Mouse (Mus musculus) limb, embryonic 14.5 days (tissue): ENCODE measurements around the gene Fmn2. TPM values are rescaled to one million over a fixed set of nuclear protein-coding genes. Genes with fewer than 3 reads are reported as not detected.
A peak's percentile ranks its signal among the peaks of the same experiment; 100 is the strongest.

Source experiments
- ATAC-seq: fragments of 200-750 bp; cut with Nextera tagmentation; 2 replicates; pipeline ENCODE4 v1.8.0; 2017; ENCODE audit warnings: low read depth, moderate number of reproducible peaks, moderate TSS enrichment; ENCODE audit not compliant: low FRiP score
- DNase-seq: peaks from one replicate; pipeline ENCODE4 v3.0.0-alpha.2; 2015; ENCODE audit warnings: low spot score
- H3K27ac ChIP-seq: fragments of 300-500 bp; sonication (generic); replicated peaks from 2 replicates; pipeline ENCODE4 v1.5.1; 2014; ENCODE audit warnings: low read depth, mild to moderate bottlenecking, low read length, moderate library complexity, mixed read lengths
- H3K27me3 ChIP-seq: fragments of 300-500 bp; sonication (generic); 2 replicates; pipeline ENCODE4 v1.6.1; 2014; ENCODE audit warnings: low read length, mixed read lengths; ENCODE audit not compliant: control insufficient read depth, insufficient read depth
- H3K36me3 ChIP-seq: fragments of 300-500 bp; sonication (generic); 2 replicates; pipeline ENCODE4 v1.6.1; 2014; ENCODE audit warnings: mild to moderate bottlenecking, low read length, moderate library complexity, mixed read lengths; ENCODE audit not compliant: control insufficient read depth, insufficient read depth
- H3K4me1 ChIP-seq: fragments of 300-500 bp; sonication (generic); 2 replicates; pipeline ENCODE4 v1.6.1; 2014; ENCODE audit warnings: antibody characterized with exemption, low read length, mixed read lengths; ENCODE audit not compliant: control insufficient read depth, insufficient read depth
- H3K4me2 ChIP-seq: fragments of 300-500 bp; sonication (generic); replicated peaks from 2 replicates; pipeline ENCODE4 v1.6.1; 2014; ENCODE audit warnings: low read depth, mild to moderate bottlenecking, low read length, moderate library complexity; ENCODE audit not compliant: severe bottlenecking
- H3K4me3 ChIP-seq: fragments of 300-500 bp; sonication (generic); replicated peaks from 2 replicates; pipeline ENCODE4 v1.5.1; 2014; ENCODE audit warnings: low read length
- H3K9ac ChIP-seq: fragments of 300-500 bp; sonication (generic); 2 replicates; pipeline ENCODE4 v1.6.1; 2014; ENCODE audit warnings: mild to moderate bottlenecking, low read depth, low read length, moderate library complexity; ENCODE audit not compliant: severe bottlenecking
- H3K9me3 ChIP-seq: fragments of 300-500 bp; sonication (generic); 2 replicates; pipeline ENCODE4 v1.6.1; 2016; ENCODE audit warnings: low read length; ENCODE audit not compliant: control insufficient read depth
- POLR2A ChIP-seq: fragments of 200-500 bp; IDR thresholded peaks from 2 replicates; pipeline ENCODE4 v1.8.0; 2012; ENCODE audit warnings: inconsistent platforms, mild to moderate bottlenecking, moderate library complexity, borderline replicate concordance; ENCODE audit not compliant: insufficient read depth, insufficient read length; ENCODE audit errors: extremely low read depth
- WGBS: fragments of 180-500 bp; shearing (Covaris S2); extraction: QIAGEN DNeasy Blood & Tissue Kit; methylation state at CpG from one replicate; pipeline ENCODE4 v1.1.7; 2014; 5-methylcytosine and 5-hydroxymethylcytosine counted together
- polyA plus RNA-seq, 2 experiments: library from polyadenylated mRNA; depleted of rRNA in 1 of 2; stranded (reverse) in 1 of 2; unstranded in 1 of 2; fragments of >200 nt; fragmentation: Nextera tagmentation in 1 of 2; extraction: Ambion mirVana in 1 of 2; gene quantifications; 2 replicates each; pipeline versions ENCODE4 v1.2.1 to v1.2.3; 2012 to 2014

Fmn2 gene
- polyA plus RNA-seq (2012; rRNA removed): 1.9 and 2.0 TPM in 2 replicates
- polyA plus RNA-seq (2014; fragmentation: Nextera tagmentation; extraction: Ambion mirVana): 0.67 and 0.93 TPM in 2 replicates

DNA sequence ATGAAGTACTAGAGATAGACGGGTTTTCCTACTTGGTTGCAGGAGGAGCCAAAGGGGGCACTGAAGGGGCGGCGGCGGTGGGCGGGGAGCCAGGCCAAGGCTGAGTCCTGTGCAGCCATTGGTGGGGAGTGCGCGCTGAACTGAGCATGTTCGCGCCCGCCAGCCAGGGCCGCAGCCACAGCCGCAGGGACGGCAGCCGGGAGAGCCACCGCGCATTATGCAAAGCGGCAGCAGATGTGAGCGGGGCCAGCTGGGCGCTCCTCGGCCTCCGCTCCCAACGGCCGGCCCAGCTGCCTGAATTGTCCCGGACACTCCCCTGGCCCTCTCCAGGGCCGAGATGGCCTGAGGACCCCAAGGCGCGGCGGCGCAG, at the start of gene Fmn2:
TSS of gene Fmn2 (plus strand) at position 165 of the 370 bp plus-strand sequence.
- 0 out of 2 replicates have a peak, but pooled peaks have one; percentile 32 for TF ChIP-seq POLR2A
- Histone ChIP-seq H3K4me2 (peak within 1 kb of the TSS; percentile 99), H3K4me3 (peak within 1 kb of the TSS; percentile 58), H3K4me1 (peaks cover 12% of the 10 kb centered on the region), H3K27ac (no peak within 1 kb of the TSS), H3K27me3 (peaks cover 8% of the 10 kb centered on the region), H3K9me3 (no peaks in the 10 kb centered on the region), H3K36me3 (no peaks in the 10 kb centered on the region), H3K9ac (peak within 1 kb of the TSS; percentile 56)
- ATAC-seq (peak; percentile 92), DNase-seq (peak; percentile 70)
- WGBS: under 1% methylated on average over 23 of the region's 29 CpGs

GRCm38 (mm10) chr1:174455100-174455499, 46.5 kb upstream of the Fmn2 start:
- WGBS: 87% methylated on average over 2 of the region's 2 CpGs
- no peak for TF ChIP-seq POLR2A
- Histone ChIP-seq H3K4me2 (no peak overlapping the region), H3K9ac (no peak overlapping the region), H3K4me1 (no peaks in the 10 kb centered on the region), H3K27ac (no peak overlapping the region), H3K36me3 (no peaks in the 10 kb centered on the region), H3K4me3 (no peak overlapping the region), H3K27me3 (no peaks in the 10 kb centered on the region), H3K9me3 (no peaks in the 10 kb centered on the region)
- ATAC-seq (no peak), DNase-seq (no peak)

GRCm38 (mm10) chr1:174465385-174465784, 36.2 kb upstream of the Fmn2 start:
- TF ChIP-seq POLR2A: no peak
- Histone ChIP-seq H3K27me3 (no peaks in the 10 kb centered on the region), H3K27ac (no peak overlapping the region), H3K4me2 (no peak overlapping the region), H3K4me3 (no peak overlapping the region), H3K4me1 (no peaks in the 10 kb centered on the region), H3K36me3 (no peaks in the 10 kb centered on the region), H3K9ac (no peak overlapping the region), H3K9me3 (no peaks in the 10 kb centered on the region)
- WGBS: 78% methylated on average over 3 of the region's 3 CpGs
- DNase-seq (no peak), ATAC-seq (no peak)

GRCm38 (mm10) chr1:174466240-174466639, 35.4 kb upstream of the Fmn2 start:
- 36% methylated on average over 2 of the region's 2 CpGs for WGBS
- no peak for TF ChIP-seq POLR2A
- DNase-seq: peak; percentile 40
- Histone ChIP-seq H3K36me3 (no peaks in the 10 kb centered on the region), H3K9me3 (no peaks in the 10 kb centered on the region), H3K4me2 (no peak overlapping the region), H3K9ac (no peak overlapping the region), H3K4me1 (no peaks in the 10 kb centered on the region), H3K27me3 (no peaks in the 10 kb centered on the region), H3K27ac (no peak overlapping the region), H3K4me3 (no peak overlapping the region)
- ATAC-seq: no peak

DNA sequence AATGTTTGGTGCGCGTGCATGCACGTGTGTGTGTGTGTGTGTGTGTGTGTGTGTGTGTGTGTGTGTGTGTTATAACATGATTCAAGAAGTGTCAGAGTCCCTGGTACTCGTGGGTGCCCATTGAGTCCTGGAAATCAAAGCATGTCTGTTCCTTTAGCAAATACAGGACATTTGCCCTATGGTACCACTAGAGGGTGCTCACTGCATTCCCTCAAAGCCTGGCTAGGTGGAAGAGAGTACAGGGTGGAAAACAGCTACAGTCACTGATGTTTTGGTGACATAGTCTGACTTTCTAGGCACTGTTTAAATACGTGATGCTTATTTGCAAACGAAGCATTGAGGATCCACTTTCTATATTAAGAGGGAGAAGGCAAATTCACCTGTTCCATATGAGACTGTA, 31.9 kb upstream of the Fmn2 start:
- TF ChIP-seq POLR2A: no peak
- H3K9me3 ChIP-seq: no peaks in the 10 kb centered on the region
- H3K4me3 ChIP-seq: no peak overlapping the region
- H3K4me2 ChIP-seq: no peak overlapping the region
- WGBS: 3% methylated on average over 6 of the region's 6 CpGs
- H3K4me1 ChIP-seq: no peaks in the 10 kb centered on the region
- DNase-seq: peak; percentile 65
- no peak overlapping the region for H3K9ac ChIP-seq
- no peaks in the 10 kb centered on the region for H3K27me3 ChIP-seq
- H3K36me3 ChIP-seq: no peaks in the 10 kb centered on the region
- 0 out of 2 replicates have a peak, but pooled peaks have one; percentile 60 for ATAC-seq
- H3K27ac ChIP-seq: no peak overlapping the region

GRCm38 (mm10) chr1:174482567-174482966, 19.1 kb upstream of the Fmn2 start:
- no peaks in the 10 kb centered on the region for H3K36me3 ChIP-seq
- H3K9me3 ChIP-seq: no peaks in the 10 kb centered on the region
- no peak overlapping the region for H3K27ac ChIP-seq
- 91% methylated on average over 6 of the region's 6 CpGs for WGBS
- H3K27me3 ChIP-seq: no peaks in the 10 kb centered on the region
- H3K4me1 ChIP-seq: no peaks in the 10 kb centered on the region
- ATAC-seq (no peak), DNase-seq (no peak)
- TF ChIP-seq POLR2A: no peak
- H3K4me3 ChIP-seq: no peak overlapping the region
- H3K9ac ChIP-seq: no peak overlapping the region
- H3K4me2 ChIP-seq: no peak overlapping the region
